ENCODE assay signal across 8 mouse cellular contexts in genomic region chr12:111907421-111907891, GRCm38 (mm10). TPM values are rescaled to one million over a fixed set of nuclear protein-coding genes. Genes with fewer than 3 reads are reported as not detected.
DNase-seq lines count a peak whose midpoint lies in the region; ATAC-seq and TF ChIP-seq lines count a peak whose summit lies in the region.

No protein-coding gene starts in this region.

- no peak for TF ChIP-seq CTCF in cortical plate, adult 2 months (IDR thresholded peaks at IDR 0.05; ENCODE audit: extremely low read depth, insufficient read depth, low read length)
- TF ChIP-seq CTCF in kidney, adult 2 months (conservative IDR thresholded peaks at IDR 0.05; ENCODE audit: insufficient read depth, insufficient read length, low read depth, low read length) = no peak
- no peak for TF ChIP-seq CTCF in liver, embryonic 14.5 days (IDR thresholded peaks at IDR 0.05; ENCODE audit: low read depth)

- peak overlapping the region; percentile 87 for H3K4me2 ChIP-seq in liver, embryonic 14.5 days (ENCODE audit: low read depth)

- TF ChIP-seq EP300 in liver, embryonic 14.5 days (IDR thresholded peaks at IDR 0.05; ENCODE audit: low read depth) = no peak

- DNase-seq in left cerebral cortex, adult 18-20 months (ENCODE audit: low spot score in 2 of 2) = peak; percentile 47 to 66
- DNase-seq in left cerebral cortex, adult 11 months (ENCODE audit: low spot score) = no peak
- DNase-seq in heart, adult 18-20 months = peak; percentile 66 to 81
- peak; percentile 72 for DNase-seq in kidney, adult 2 months
- peak; percentile 30 to 36 (median 35) for DNase-seq in liver, embryonic 14.5 days (ENCODE audit: low read depth in 3 of 3, low spot score in 3 of 3)
- DNase-seq in neural tube, embryonic 10.5 days (ENCODE audit: extremely low spot score, low spot score) = peak; percentile 57
- peak; percentile 82 for DNase-seq in testis, postnatal 10 days (ENCODE audit: low spot score)

- H3K36me3 ChIP-seq in kidney, adult 2 months (ENCODE audit: control insufficient read depth, insufficient read depth, low read length) = no peaks in the 10 kb centered on the region
- no peaks in the 10 kb centered on the region for H3K36me3 ChIP-seq in liver, embryonic 14.5 days (replicated peaks; ENCODE audit: control insufficient read depth, insufficient read depth, low read depth)

- H3K9me3 ChIP-seq in liver, embryonic 14.5 days (ENCODE audit: control insufficient read depth, low read length) = no peaks in the 10 kb centered on the region

- 5% methylated on average over 63 of the region's 63 CpGs for WGBS in kidney, adult 2 months
- WGBS in liver, embryonic 14.5 days (ENCODE audit: insufficient replicate concordance) = 1% methylated on average over 47 of the region's 63 CpGs

- peak overlapping the region; percentile 26 for H3K27ac ChIP-seq in cortical plate, adult 2 months (ENCODE audit: insufficient read depth, low read length)
- H3K27ac ChIP-seq in kidney, adult 2 months (ENCODE audit: insufficient read depth, low read depth, low read length) = peak overlapping the region; percentile 55; the same call in 1 of the 2 replicates
- H3K27ac ChIP-seq in liver, embryonic 14.5 days = peak overlapping the region; percentile 63

- ATAC-seq in liver, embryonic 14.5 days (ENCODE audit: insufficient read depth) = peak; percentile 76

- no peaks in the 10 kb centered on the region for H3K27me3 ChIP-seq in kidney, adult 2 months (replicated peaks; ENCODE audit: control insufficient read depth, insufficient read depth, low read length)
- H3K27me3 ChIP-seq in liver, embryonic 14.5 days (ENCODE audit: control insufficient read depth, insufficient read depth, low read length) = no peaks in the 10 kb centered on the region; the same call in 1 of the 2 replicates

- H3K4me3 ChIP-seq in cortical plate, adult 2 months (ENCODE audit: insufficient read depth, low read length) = peak overlapping the region; percentile 90
- H3K4me3 ChIP-seq in kidney, adult 2 months (ENCODE audit: insufficient read depth, low read depth, low read length) = peak overlapping the region; percentile 76
- H3K4me3 ChIP-seq in liver, embryonic 14.5 days (ENCODE audit: insufficient read depth in 1 of 2, low read depth in 2 of 2, low read length in 2 of 2) = peak overlapping the region; percentile 73 to 83

- no peak for TF ChIP-seq POLR2A in cortical plate, adult 2 months (IDR thresholded peaks at IDR 0.05; ENCODE audit: extremely low read depth, insufficient read depth, low read length)
- TF ChIP-seq POLR2A in kidney, adult 2 months (IDR thresholded peaks at IDR 0.05; ENCODE audit: low read depth, low read length) = no peak

- peaks cover 1% of the 10 kb centered on the region; the same call in 1 of the 2 replicates for H3K4me1 ChIP-seq in cortical plate, adult 2 months (ENCODE audit: control insufficient read depth, insufficient read depth, low read length)
- peaks cover 10% of the 10 kb centered on the region; the same call in 1 of the 2 replicates for H3K4me1 ChIP-seq in kidney, adult 2 months (ENCODE audit: control insufficient read depth, insufficient read depth, low read length)
- H3K4me1 ChIP-seq in liver, embryonic 14.5 days (replicated peaks; ENCODE audit: control insufficient read depth in 2 of 2, insufficient read depth in 2 of 2, low read length in 1 of 2) = peaks cover 11 to 20% of the 10 kb centered on the region in 2 experiments

- peak overlapping the region; percentile 78 for H3K9ac ChIP-seq in liver, embryonic 14.5 days (replicated peaks)

RNA-seq across cellular contexts. Expression of gene Ppp1r13b, which starts 0.5 kb away (rescaled TPM):
- 10 to 100 TPM; 58.8 to 67.3 TPM for total RNA-seq in left cerebral cortex, adult 18-20 months (2021)
- 32.1 and 34.1 TPM in 2 replicates for polyA plus RNA-seq in cortical plate, adult 2 months (2012; rRNA removed)
- total RNA-seq in heart, adult 18-20 months (2021) = 10 to 100 TPM; 16.9 to 17.8 TPM
- polyA plus RNA-seq in kidney, adult 2 months (2012; rRNA removed) = 11.2 and 11.7 TPM in 2 replicates
- polyA plus RNA-seq in liver, embryonic 14.5 days (2012; rRNA removed) = 2.5 and 2.8 TPM in 2 replicates
- 2.9 and 3.6 TPM in 2 replicates for polyA plus RNA-seq in liver, embryonic 14.5 days (2014; fragmentation: Nextera tagmentation; extraction: Ambion mirVana)

RNA-seq across cellular contexts. Expression of gene Atp5mpl, which starts 59.3 kb away (rescaled TPM):
- total RNA-seq in left cerebral cortex, adult 18-20 months (2021) = 100 to 1,000 TPM; 353 to 384 TPM
- 300 and 310 TPM in 2 replicates for polyA plus RNA-seq in cortical plate, adult 2 months (2012; rRNA removed)
- total RNA-seq in heart, adult 18-20 months (2021) = 1,000 to 10,000 TPM; 1,322 to 1,486 TPM
- polyA plus RNA-seq in kidney, adult 2 months (2012; rRNA removed) = 91.8 and 126 TPM in 2 replicates
- 139 and 170 TPM in 2 replicates for polyA plus RNA-seq in liver, embryonic 14.5 days (2012; rRNA removed)
- polyA plus RNA-seq in liver, embryonic 14.5 days (2014; fragmentation: Nextera tagmentation; extraction: Ambion mirVana) = 631 and 642 TPM in 2 replicates
